Mouse (Mus musculus) cortical plate, adult 2 months (tissue): Measurements from ENCODE around the gene Dennd4a. TPM values are rescaled to one million over a fixed set of nuclear protein-coding genes. Genes with fewer than 3 reads are reported as not detected.

Experiments
- H3K27ac ChIP-seq: fragments of 200-500 bp; 2 replicates; pipeline ENCODE4 v1.5.1; 2012; ENCODE audit warnings: low read length, control low read depth, inconsistent platforms; ENCODE audit not compliant: insufficient read depth
- H3K4me1 ChIP-seq: fragments of 200-500 bp; 2 replicates; pipeline ENCODE4 v1.6.1; 2011; ENCODE audit warnings: low read length; ENCODE audit not compliant: control insufficient read depth, insufficient read depth
- H3K4me3 ChIP-seq: fragments of 200-500 bp; 2 replicates; pipeline ENCODE4 v1.5.1; 2011; ENCODE audit warnings: mild to moderate bottlenecking, low read length, control low read depth; ENCODE audit not compliant: insufficient read depth
- CTCF ChIP-seq: fragments of 200-500 bp; IDR thresholded peaks from 2 replicates; pipeline ENCODE4 v1.5.1; 2011; ENCODE audit warnings: mild to moderate bottlenecking, control low read depth, low read length; ENCODE audit not compliant: insufficient read depth; ENCODE audit errors: extremely low read depth
- POLR2A ChIP-seq: fragments of 200-500 bp; IDR thresholded peaks from 2 replicates; pipeline ENCODE4 v1.6.1; 2011; ENCODE audit warnings: mild to moderate bottlenecking, low read length, control low read depth; ENCODE audit not compliant: insufficient read depth; ENCODE audit errors: extremely low read depth
- polyA plus RNA-seq: library from polyadenylated mRNA; depleted of rRNA; stranded (reverse); fragments of >200 nt; gene quantifications from 2 replicates; pipeline ENCODE4 v1.2.3, GENCODE M21; 2012

Dennd4a gene
- polyA plus RNA-seq, 1 experiment, result 41.8 TPM

DNA sequence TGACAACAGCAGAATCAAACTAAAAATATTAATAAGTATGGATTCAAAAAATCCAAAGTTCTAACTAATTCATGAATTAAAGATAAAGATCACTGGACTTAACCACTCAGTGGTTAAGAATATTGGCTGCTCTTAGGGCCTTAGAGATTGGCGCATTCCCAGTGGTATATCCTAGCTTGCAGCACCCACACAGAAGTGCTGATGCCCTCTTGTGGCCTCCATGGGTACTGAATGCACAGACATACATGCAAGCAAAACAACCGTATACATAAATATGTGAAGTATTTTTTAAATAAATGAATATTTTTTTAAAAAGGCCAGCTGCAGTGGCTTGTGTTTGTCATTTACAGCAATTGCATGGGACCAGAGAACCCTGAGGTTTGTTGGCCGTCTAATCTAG is 92.2 kb downstream of the Dennd4a start:
- H3K4me1 ChIP-seq, result peaks cover 5% of the 10 kb centered on the region
- H3K4me3 ChIP-seq, result no peak overlapping the region
- TF ChIP-seq POLR2A, result no peak
- TF ChIP-seq CTCF, result peak; percentile 76
- H3K27ac ChIP-seq, result no peak overlapping the region

DNA sequence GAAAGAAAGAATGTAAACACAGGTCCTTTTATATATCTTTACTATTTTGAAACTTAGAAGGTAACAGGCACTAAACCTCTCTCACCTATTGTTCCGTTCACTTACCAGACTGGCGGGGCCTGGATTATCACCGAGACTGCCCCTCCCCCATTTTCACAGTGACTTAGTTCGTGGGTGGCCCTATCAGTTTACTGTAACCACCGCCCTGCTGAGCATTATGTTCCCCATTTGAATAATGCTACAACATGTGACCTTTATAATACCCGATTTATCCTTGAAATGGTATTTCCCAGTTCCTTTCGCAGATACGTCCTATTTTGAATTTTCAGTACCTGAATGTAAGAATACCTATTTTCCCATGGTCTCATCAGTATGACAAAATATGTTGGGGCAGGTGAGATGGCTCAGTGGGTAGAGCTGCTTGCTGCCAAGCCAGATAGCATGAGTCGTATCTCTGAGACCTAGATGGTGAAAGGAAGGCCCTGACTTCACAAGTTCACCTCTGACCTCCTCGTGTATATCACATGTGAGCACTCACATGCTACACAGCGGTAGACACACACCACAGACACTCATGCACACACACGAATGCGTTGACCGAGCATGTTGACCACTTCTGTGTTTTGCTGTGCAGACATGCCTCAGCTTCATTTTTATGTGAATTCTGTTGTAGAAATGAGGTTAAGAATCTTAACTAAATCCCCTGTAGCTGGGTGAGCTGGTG is 93.9 kb downstream of the Dennd4a start:
- Histone ChIP-seq H3K4me1 (peaks cover 5% of the 10 kb centered on the region), H3K4me3 (no peak overlapping the region), H3K27ac (no peak overlapping the region)
- TF ChIP-seq CTCF (no peak), POLR2A (no peak)

DNA sequence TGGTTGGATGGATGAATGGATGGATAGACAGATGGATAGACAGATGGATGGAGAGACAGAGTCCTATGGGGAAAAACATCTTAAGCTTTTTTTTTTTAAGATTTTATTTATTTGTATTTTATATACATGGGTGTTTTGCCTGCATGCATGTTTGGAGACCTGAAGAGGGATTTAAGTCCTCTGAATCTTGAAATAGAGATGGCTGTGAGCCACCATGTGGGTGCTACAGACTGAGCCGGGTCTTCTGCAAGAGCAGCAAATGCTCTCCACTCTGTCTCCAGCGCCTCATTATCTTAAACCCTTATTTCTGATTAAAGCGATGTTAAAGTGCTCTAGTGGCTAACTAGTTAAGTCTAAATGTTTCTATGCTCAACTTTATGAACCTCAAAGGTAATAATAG is 96.3 kb downstream of the Dennd4a start:
- no peak overlapping the region for H3K4me3 ChIP-seq

DNA sequence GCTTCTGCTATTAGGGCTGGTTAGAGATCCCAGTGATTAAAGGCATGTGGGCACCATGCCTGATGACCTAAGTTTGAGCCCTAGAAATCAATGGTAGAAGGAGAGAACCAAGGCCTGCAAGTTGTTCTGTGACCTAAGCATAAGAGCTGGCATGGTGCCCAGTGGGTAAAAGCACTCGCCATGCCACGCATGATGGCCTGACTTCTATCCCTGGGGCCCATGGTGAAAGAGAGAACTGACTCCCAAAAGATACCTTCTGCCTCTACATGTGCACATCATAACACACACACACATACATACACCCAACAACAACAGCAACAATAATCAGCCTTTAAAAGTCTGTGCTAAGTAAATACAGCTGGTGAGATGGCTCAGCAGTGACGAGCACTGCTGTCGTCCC is 102.3 kb downstream of the Dennd4a start:
- Histone ChIP-seq H3K4me1 (0 out of 2 replicates have a peak, but pooled peaks cover 2% of the 10 kb centered on the region), H3K27ac (no peak overlapping the region), H3K4me3 (no peak overlapping the region)
- no peak for TF ChIP-seq POLR2A
- TF ChIP-seq CTCF, result no peak

More for the DNA sequence above, 96.3 kb downstream of the Dennd4a start:
- no peak for TF ChIP-seq CTCF
- TF ChIP-seq POLR2A, result no peak
- no peak overlapping the region for H3K27ac ChIP-seq
- H3K4me1 ChIP-seq, result peaks cover 4% of the 10 kb centered on the region

DNA sequence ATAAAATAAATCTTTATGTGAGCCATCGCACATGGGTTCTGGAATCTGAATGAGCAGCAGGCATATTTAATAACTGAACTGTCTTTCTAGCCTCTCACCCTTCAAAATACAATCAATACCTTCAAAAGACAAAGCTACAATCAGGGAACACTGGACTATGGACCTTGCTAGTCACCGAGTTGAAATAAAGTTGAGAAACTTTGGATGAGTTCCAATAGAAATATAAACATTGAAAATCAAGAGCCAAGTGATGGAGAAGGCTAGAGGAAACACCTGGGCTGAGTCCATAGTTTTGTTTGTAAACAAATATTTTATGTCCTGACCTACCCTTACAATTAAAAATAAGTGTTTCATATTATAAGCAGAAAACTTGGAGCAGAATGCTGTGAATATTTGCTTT is 102.8 kb downstream of the Dennd4a start:
- H3K4me3 ChIP-seq, result no peak overlapping the region
- TF ChIP-seq CTCF, result no peak
- no peak overlapping the region for H3K27ac ChIP-seq
- H3K4me1 ChIP-seq, result 0 out of 2 replicates have a peak, but pooled peaks cover 2% of the 10 kb centered on the region

DNA sequence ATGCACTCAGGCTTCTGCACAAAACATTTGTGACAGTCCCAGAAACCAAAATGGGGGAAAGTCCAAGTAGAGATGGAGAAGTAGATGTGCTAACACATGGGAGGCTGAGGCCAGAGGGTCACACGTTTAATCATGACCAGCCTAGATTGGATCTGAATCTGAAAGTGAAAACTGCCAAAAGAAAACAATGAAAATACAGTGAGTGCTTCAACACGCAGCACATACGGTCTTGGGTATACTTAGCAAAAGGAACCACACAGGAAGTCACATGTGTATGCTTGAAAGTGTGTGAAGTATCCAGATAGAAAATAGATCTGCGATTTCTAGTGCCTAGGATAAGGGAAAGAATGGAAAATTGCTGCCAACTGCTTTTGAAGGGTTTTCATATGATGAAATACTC is 103.5 kb downstream of the Dennd4a start:
- Histone ChIP-seq H3K4me3 (no peak overlapping the region), H3K4me1 (0 out of 2 replicates have a peak, but pooled peaks cover 2% of the 10 kb centered on the region), H3K27ac (no peak overlapping the region)
- TF ChIP-seq CTCF, result no peak
- TF ChIP-seq POLR2A, result no peak

DNA sequence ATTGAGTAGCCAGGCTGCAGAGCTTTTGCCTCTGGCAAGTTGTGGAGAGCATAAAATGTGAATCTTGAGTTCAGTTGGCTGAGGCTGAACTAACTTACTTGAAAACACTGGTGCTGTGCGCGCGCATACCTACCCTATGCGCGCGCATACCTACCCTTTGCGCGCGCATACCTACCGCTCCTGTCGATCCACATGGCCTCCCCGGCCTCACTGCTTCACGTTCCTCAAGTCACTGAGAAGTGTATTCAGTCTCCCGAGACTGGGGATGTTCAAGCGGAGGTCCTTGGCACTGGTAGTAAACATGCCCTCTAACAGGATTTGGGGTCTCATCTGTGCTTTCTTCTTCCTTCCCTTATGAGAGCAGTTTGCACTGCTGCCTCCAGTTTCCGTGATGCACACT is 107.4 kb downstream of the Dennd4a start:
- Histone ChIP-seq H3K27ac (no peak overlapping the region), H3K4me3 (no peak overlapping the region), H3K4me1 (0 out of 2 replicates have a peak, but pooled peaks cover 2% of the 10 kb centered on the region)
- TF ChIP-seq CTCF (no peak), POLR2A (no peak)

DNA sequence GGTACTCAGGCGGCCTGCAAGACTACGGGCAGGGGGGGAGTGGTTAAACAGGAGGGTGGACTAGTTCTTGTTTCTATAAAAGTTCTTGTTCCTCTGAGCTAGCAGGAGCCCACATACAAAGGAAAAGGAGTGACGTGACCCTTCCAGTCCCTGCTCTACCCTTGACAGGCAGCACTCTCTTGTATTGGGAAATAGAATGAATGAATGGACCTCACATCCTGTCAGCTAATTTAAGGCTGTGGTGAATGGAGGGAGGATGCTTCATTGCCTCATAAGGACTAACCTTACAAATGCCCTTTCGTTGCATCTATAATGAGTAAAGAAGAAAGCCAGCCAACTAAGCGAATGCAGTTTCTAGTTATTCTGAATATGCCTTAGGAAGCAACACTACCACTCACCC is 114.6 kb downstream of the Dennd4a start:
- H3K27ac ChIP-seq, result no peak overlapping the region

DNA sequence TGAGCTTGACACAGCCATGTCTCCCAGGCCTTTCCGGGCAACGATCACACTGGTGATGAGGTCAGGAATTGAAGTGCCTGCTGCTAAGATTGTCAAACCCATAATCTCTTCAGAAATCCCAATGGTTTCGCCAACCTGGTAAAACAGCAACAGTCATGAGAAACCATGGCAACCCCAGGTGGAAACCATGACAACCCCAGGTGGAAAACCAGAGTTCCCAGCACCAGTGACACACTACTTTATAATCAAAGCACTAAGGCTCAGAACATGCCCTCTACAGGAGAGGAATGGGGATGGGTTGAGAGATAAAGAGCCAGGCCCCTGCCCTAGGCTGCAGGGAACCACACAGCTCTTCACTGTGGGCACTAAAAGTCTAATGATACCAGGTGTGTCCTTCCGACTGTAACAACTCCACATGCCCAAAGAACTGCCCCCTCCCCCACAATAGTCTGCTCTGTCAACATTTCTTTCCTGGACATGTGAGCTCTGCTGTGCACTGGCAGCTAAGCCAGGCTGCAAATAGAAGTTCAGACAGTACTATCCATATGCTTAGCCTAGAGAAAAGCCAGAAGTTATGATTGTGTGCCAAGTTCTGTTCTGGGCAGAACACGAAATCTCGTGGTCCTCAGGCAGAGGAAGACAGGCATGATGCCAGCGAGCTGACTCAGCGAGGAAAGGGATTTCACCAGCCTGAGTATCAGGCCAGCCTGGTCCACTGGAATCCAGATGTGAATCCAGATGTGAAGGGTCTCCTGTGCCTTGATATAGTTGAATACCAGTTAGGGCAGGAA is 115.3 kb downstream of the Dennd4a start:
- peak overlapping the region; percentile 24; the same call in 1 of the 2 replicates for H3K27ac ChIP-seq
- no peak overlapping the region for H3K4me3 ChIP-seq
- TF ChIP-seq POLR2A (no peak), CTCF (0 out of 2 replicates have a peak, but pooled peaks have one; percentile 5)
- H3K4me1 ChIP-seq, result peaks cover 5% of the 10 kb centered on the region

More for the DNA sequence above, 114.6 kb downstream of the Dennd4a start:
- Histone ChIP-seq H3K4me1 (peaks cover 5% of the 10 kb centered on the region), H3K4me3 (no peak overlapping the region)
- no peak for TF ChIP-seq CTCF
- no peak for TF ChIP-seq POLR2A

DNA sequence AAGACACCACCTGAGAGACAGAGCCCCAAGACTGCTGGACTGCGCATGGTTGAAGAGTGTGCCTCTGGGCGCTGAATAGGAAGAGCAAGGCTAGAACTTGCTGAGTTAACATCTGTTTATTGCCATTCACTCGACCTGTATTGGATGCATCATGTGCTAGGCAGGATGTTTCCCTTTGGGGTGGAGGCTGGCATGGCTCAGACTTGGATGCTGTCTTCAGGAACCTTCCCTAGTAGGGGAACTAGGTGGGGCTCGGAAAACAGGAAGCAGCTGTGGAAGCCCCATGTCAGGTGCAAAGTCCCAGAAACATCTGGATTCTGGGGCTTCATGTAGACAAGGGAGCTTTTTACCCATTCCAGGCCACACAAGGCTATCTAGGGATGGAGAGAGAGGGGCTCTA is 119.1 kb downstream of the Dennd4a start:
- Histone ChIP-seq H3K4me1 (peaks cover 5% of the 10 kb centered on the region), H3K4me3 (no peak overlapping the region), H3K27ac (no peak overlapping the region)
- TF ChIP-seq CTCF (no peak), POLR2A (no peak)
